Mouse (Mus musculus) layer of hippocampus, adult 2 months (tissue): ENCODE measurements around the gene Hist1h2bh. TPM values are rescaled to one million over a fixed set of nuclear protein-coding genes. Genes with fewer than 3 reads are reported as not detected.
"Not testable (repeated sequence)": the region's sequence is repeated elsewhere in the genome, so short reads cannot be mapped to it uniquely, and the experiment has no call there.

Source experiments
- DNase-seq, 2 experiments: peaks; one replicate each; pipeline ENCODE4 v3.0.0; 2022; ENCODE audit warnings: low spot score in 2 of 2
- H3K27ac ChIP-seq: fragments of 200-600 bp; 2 replicates; pipeline ENCODE4 v1.8.1; 2022
- H3K4me3 ChIP-seq: fragments of 200-600 bp; 2 replicates; pipeline ENCODE4 v1.8.1; 2022; ENCODE audit warnings: mild to moderate bottlenecking
- CTCF ChIP-seq: fragments of 200-600 bp; conservative IDR thresholded peaks from 2 replicates; pipeline ENCODE4 v1.8.1; 2022; ENCODE audit warnings: antibody characterized with exemption, mild to moderate bottlenecking, moderate library complexity
- total RNA-seq, 2 experiments: library from RNA; stranded (reverse); gene quantifications; 2 replicates each; pipeline ENCODE4 v1.2.3; 2021

The Hist1h2bh gene
- total RNA-seq, 2 experiments from 2014 or later, result 0.39 to 1.2 TPM

DNA sequence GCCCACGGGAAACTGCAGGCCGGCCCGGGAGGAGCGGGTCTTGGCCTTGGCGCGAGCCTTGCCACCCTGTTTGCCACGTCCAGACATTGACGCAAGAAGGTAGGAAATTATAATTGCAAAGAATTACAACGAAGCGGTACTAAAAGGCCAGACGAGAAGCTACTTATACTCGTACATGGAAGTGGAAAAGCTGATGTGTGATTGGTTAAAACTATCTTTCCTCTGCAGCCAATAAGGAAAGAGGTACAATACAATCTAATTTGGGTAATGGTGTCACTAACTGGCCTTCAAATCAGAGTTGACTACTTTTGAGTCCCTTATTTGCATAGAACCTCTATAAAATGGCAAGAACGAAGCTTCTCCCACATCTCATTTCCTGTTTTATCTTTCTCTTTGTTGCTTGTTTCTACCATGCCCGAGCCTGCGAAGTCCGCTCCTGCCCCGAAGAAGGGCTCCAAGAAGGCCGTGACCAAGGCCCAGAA is 27.9 kb upstream of the Hist1h2bh start, which contains the start of the genes Hist1h2ae and Hist1h2bg:
Gene Hist1h2ae (minus strand): TSS at position 199 of the 482 bp plus-strand sequence.
Gene Hist1h2bg (plus strand): TSS at position 375 of the 482 bp plus-strand sequence.
- DNase-seq, result peak; percentile 72 to 92
- peak within 1 kb of the TSS; percentile 95 for H3K27ac ChIP-seq
- peak within 1 kb of the TSS; percentile 73 for H3K4me3 ChIP-seq

GRCm38 (mm10) chr13:23570261-23571021 is 27.2 kb upstream of the Hist1h2bh start:
- not testable (repeated sequence) for DNase-seq
- Histone ChIP-seq H3K27ac (peak overlapping the region; percentile 95), H3K4me3 (peak overlapping the region; percentile 73)

More for the DNA sequence above, 27.9 kb upstream of the Hist1h2bh start, which contains the start of the genes Hist1h2ae and Hist1h2bg:
- no peak for TF ChIP-seq CTCF

DNA sequence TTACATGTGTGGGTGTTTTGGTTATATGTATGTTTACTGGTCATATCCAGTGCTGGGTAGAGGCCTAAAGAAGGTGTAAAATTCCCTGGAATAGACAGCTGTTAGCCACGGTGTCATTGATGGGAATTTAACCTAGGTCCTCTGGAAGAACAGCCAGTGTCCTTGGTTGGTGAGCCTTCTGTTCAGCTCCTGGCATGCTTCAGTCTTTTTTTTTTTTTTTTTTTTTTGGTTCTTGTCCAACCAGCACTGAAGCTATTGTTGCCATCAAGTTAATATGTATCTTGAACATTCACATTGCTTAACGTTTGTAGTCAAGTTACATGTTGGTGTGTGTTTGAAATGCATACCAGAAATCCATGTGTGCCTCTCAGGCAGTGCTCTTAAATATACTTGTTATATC is 21.3 kb upstream of the Hist1h2bh start:
- no peak for DNase-seq
- H3K27ac ChIP-seq, result no peak overlapping the region
- no peak overlapping the region for H3K4me3 ChIP-seq
- TF ChIP-seq CTCF, result no peak

- peak; percentile 81 for TF ChIP-seq CTCF
- Histone ChIP-seq H3K4me3 (peak overlapping the region; percentile 73), H3K27ac (peak overlapping the region; percentile 97)
- DNase-seq, result no peak
Observed at GRCm38 (mm10) chr13:23562699-23563462, 19.7 kb upstream of the Hist1h2bh start.

- DNase-seq, result peak; percentile 93 to 96
- Histone ChIP-seq H3K4me3 (peak within 1 kb of the TSS; percentile 73), H3K27ac (peak within 1 kb of the TSS; percentile 97)
Observed at GRCm38 (mm10) chr13:23561883-23562659, 18.9 kb upstream of the Hist1h2bh start, which contains the start of gene Hist1h3e. TSS of gene Hist1h3e (minus strand) at chr13:23562369.

DNA sequence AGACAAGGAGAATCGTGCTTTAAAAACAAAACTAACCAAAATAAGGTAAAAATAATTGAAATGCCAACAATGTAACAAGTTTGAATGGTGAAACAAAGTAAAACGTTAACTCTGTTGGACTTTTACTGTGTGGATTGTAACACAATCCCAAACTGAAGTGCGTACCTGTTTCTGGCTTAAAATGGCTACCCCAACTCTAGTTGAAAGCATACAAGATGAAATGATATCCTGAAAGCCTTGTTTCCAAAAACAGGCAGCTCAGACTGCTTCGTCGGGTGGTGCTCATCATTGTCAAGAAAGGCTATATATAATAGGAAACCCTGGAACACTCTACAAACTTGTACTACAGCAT is 18.3 kb upstream of the Hist1h2bh start:
- Histone ChIP-seq H3K4me3 (peak overlapping the region; percentile 73), H3K27ac (peak overlapping the region; percentile 97)
- DNase-seq, result not testable (repeated sequence)

DNA sequence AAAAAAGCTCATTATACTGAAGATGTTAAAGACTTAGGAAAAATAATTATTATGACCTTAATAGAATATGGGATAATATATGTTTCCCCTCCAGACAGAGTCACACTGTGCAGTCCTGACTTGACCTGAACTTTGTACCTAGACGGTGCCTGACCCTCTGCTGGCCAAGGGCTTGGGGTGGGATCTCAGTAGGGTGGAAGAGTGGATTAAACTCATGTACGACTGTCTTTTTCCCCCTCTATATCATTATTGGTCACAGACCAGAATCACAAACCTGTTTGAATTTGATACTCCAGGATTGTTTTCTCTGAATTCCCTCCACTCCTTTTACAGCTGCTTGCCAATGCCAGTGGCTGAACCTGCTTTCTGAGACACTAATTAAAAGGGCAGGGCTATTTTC is 17.5 kb upstream of the Hist1h2bh start:
- not testable (repeated sequence) for H3K4me3 ChIP-seq, H3K27ac ChIP-seq, DNase-seq

GRCm38 (mm10) chr13:23556906-23557305 is 13.7 kb upstream of the Hist1h2bh start:
- TF ChIP-seq CTCF, result no peak
- no peak overlapping the region for H3K4me3 ChIP-seq

GRCm38 (mm10) chr13:23555839-23556416 is 12.7 kb upstream of the Hist1h2bh start:
- Histone ChIP-seq H3K4me3 (peak overlapping the region; percentile 62), H3K27ac (peak overlapping the region; percentile 78)
- DNase-seq, result peak; percentile 66 to 85
- no peak for TF ChIP-seq CTCF

More at GRCm38 (mm10) chr13:23556906-23557305, 13.7 kb upstream of the Hist1h2bh start:
- no peak for DNase-seq
- H3K27ac ChIP-seq, result peak overlapping the region; percentile 78; the same call in 1 of the 2 replicates

- peak overlapping the region; percentile 62 for H3K4me3 ChIP-seq
- no peak for TF ChIP-seq CTCF
- DNase-seq, result peak; percentile 75 to 82
- peak overlapping the region; percentile 78 for H3K27ac ChIP-seq
Observed at GRCm38 (mm10) chr13:23554925-23555838, 12.0 kb upstream of the Hist1h2bh start.

- DNase-seq, result no peak
- peak overlapping the region; percentile 78 for H3K27ac ChIP-seq
- H3K4me3 ChIP-seq, result peak overlapping the region; percentile 62
- TF ChIP-seq CTCF, result no peak
Observed at GRCm38 (mm10) chr13:23554393-23554792, 11.2 kb upstream of the Hist1h2bh start.
